Mouse (Mus musculus) thymus, adult 2 months (tissue): ENCODE data around the gene Dnajb7.

ENCODE experiments used
- CTCF ChIP-seq: fragments of 200-500 bp; IDR thresholded peaks from 2 replicates; pipeline ENCODE4 v1.5.1; 2012; ENCODE audit warnings: mild to moderate bottlenecking, control low read depth, low read length, moderate library complexity, borderline replicate concordance; ENCODE audit not compliant: control insufficient read depth, poor library complexity, insufficient read depth; ENCODE audit errors: extremely low read depth
- POLR2A ChIP-seq: fragments of 200-500 bp; IDR thresholded peaks from 2 replicates; pipeline ENCODE4 v1.6.1; 2012; ENCODE audit warnings: mild to moderate bottlenecking, low read length, control low read depth, moderate library complexity; ENCODE audit not compliant: control insufficient read depth, poor library complexity, insufficient read depth; ENCODE audit errors: extremely low read depth

DNA sequence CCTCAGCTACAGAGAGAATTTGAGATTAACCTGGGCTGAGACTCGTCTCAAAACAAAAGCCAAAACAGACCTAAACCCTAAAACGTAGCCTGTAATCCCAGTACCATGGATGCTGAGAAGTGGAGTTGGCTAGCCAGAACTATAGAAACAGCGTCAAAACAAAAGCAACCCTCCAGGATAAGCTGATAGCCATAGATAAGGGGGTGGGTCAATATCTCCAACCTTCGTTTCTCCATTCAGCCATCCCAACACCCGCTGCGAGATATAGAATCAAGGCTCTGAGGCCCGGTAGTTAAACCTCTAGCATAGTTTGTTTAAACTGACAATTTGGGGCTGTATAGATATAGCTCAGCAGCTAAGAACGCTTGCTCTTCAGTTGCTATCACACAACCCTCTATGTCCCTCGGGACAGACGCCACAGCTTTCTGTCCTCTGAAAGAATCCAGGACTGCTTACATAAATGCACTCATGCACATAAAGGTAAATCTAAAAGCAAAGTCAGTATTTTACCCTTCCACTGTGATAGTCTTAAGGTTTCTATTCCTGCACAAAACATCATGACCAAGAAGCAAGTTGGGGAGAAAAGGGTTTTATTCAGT, 46.6 kb downstream of the Dnajb7 start:
- TF ChIP-seq CTCF (no peak), POLR2A (no peak)
